Mouse (Mus musculus) liver, adult (tissue): Measurements from ENCODE around the gene Galk2.

Source experiments
- GATA4 ChIP-seq: IDR thresholded peaks from 2 replicates; pipeline ENCODE4 v1.6.1; 2014; ENCODE audit warnings: mild to moderate bottlenecking, low read length; ENCODE audit not compliant: insufficient replicate concordance

Gene Galk2

GRCm38 (mm10) chr2:125868301-125868700 lies 9.4 kb downstream of the Galk2 start:
- no peak for TF ChIP-seq GATA4

GRCm38 (mm10) chr2:125870159-125870558 lies 11.2 kb downstream of the Galk2 start:
- TF ChIP-seq GATA4, result no peak

DNA sequence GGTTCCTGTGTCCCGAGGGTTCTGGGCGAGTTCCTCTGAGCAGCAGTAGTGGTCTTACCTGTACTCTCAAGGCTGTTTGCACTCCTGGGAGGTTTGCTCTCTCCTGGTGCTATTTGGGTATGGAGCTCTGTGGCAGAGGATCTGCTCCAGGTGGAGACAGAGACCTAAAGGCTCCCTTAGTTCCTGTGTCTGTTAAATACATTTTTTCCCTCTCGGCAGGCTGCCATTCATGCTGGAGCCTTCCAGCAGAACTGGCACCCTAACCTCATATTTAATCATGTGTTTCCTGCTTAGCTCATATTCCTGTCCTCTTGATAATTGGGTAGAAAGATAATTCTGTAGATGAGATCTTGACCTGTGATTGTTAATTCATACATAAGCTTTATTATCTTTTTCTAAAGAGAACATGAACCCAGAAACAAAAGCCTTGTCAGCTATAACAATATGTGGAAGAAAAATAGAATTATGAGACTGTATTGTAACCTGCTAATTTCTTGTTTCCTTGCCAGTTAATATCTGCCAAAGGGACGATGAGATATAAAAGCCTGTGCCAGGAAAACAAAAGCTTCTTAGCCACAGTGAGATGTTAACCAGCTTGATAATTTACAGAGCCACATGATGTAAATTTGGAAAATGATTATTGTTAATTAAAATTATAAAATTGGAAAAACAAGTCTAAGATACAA lies 27.1 kb downstream of the Galk2 start:
- no peak for TF ChIP-seq GATA4

DNA sequence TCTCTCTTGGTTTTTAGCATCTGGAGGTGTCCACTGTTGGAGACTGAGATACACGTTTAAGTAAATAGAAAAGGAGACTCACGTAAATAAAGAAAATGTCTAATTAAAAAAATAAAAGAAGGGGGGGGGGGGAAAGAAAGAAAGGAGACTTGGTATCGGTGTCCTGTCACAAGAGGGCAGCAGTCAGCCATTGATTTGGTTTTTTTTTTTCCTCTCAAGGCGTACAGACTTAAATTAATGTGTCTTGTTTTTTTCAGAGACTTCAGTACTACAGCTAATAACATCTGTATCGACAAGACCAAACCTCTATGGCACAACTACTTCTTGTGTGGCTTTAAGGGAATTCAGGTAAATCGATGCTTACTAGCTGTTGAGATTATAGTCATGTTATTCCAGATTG lies 34.2 kb downstream of the Galk2 start:
- TF ChIP-seq GATA4, result no peak

GRCm38 (mm10) chr2:125895099-125895498 lies 36.2 kb downstream of the Galk2 start:
- TF ChIP-seq GATA4, result no peak

GRCm38 (mm10) chr2:125896355-125896754 lies 37.4 kb downstream of the Galk2 start:
- TF ChIP-seq GATA4, result no peak

- no peak for TF ChIP-seq GATA4
Measured at GRCm38 (mm10) chr2:125900797-125901410, 42.0 kb downstream of the Galk2 start.

DNA sequence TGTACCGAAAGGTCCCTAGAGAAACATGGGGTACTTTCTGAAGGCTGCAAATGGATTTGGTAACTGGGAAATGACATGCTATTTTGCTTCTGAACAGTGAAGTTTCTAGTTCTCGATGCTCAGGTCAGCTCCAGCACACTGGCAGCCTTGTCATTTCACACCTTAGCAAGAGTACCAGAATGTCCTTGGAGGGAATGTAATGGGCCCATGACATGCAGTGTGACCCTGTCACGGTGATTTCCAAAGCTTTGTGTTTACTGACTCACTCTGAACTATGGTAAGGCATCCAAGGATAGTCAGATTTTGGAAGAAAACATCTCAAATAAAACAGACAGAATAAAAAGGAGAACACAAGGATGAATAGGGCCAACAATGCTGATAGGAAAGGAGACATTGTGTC lies 42.5 kb downstream of the Galk2 start:
- TF ChIP-seq GATA4, result no peak

GRCm38 (mm10) chr2:125906407-125907066 lies 47.6 kb downstream of the Galk2 start:
- TF ChIP-seq GATA4, result no peak

GRCm38 (mm10) chr2:125907580-125908255 lies 48.8 kb downstream of the Galk2 start:
- TF ChIP-seq GATA4, result no peak

GRCm38 (mm10) chr2:125914167-125914566 lies 55.3 kb downstream of the Galk2 start:
- TF ChIP-seq GATA4, result no peak

DNA sequence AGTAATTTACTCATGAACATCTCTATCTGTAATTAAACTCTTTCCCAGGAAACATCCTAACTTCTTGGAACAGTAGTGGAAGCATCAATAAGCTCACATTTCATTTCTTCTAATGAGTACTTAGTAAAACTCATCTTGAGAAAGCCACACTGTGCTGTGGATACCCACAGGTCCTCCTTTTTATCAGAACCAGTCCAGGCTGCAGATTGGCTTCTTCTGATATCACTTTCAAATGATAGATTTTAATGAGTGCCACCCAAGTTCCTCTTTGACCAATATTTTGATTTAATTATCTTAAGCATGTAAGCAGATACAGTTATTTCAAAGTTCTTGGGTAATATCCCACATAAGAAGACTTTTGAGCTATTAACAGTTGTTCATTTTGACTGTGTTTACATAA lies 55.8 kb downstream of the Galk2 start:
- no peak for TF ChIP-seq GATA4

GRCm38 (mm10) chr2:125916652-125917296 lies 57.9 kb downstream of the Galk2 start:
- TF ChIP-seq GATA4, result no peak

DNA sequence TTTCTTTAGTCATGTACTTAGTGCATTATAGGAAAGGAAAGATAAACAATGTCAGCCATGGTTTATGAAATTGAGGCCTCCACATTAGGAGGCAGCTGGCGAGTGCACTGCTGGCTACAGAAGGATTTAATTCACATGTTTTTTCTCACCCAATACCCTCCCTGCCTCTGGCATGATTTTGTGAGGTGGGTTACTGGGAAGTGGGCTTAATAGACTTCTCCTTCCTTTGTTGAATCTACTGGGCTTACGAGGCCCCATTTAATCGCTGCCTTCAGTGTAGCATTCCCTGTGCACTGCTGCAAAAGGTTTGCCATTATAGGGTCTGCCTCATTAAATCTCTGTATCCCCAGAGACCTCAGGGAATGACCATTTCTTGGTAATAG lies 58.4 kb downstream of the Galk2 start:
- no peak for TF ChIP-seq GATA4

GRCm38 (mm10) chr2:125921273-125921672 lies 62.4 kb downstream of the Galk2 start:
- no peak for TF ChIP-seq GATA4
